Mouse (Mus musculus) layer of hippocampus, adult 11-12 months (tissue): ENCODE data around the gene Wdcp.
"Not testable (repeated sequence)": the region's sequence is repeated elsewhere in the genome, so short reads cannot be mapped to it uniquely, and the experiment has no call there.

Experiments used
- DNase-seq: peaks from one replicate; pipeline ENCODE4 v3.0.0; 2022; ENCODE audit warnings: low spot score

Wdcp gene

GRCm38 (mm10) chr12:4842890-4843597 lies at the start of gene Wdcp:
TSS of gene Wdcp (plus strand) at chr12:4843303.
- DNase-seq: peak; percentile 93

- peak; percentile 17 for DNase-seq
Measured at GRCm38 (mm10) chr12:4793718-4794117, 49.4 kb upstream of the Wdcp start.

- not testable (repeated sequence) for DNase-seq
Measured at GRCm38 (mm10) chr12:4797471-4797870, 45.6 kb upstream of the Wdcp start.

- DNase-seq: no peak
Measured at GRCm38 (mm10) chr12:4811036-4811435, 32.1 kb upstream of the Wdcp start.

GRCm38 (mm10) chr12:4811705-4812104 lies 31.4 kb upstream of the Wdcp start:
- no peak for DNase-seq

GRCm38 (mm10) chr12:4813636-4814035 lies 29.5 kb upstream of the Wdcp start:
- DNase-seq: no peak

- no peak for DNase-seq
Measured at GRCm38 (mm10) chr12:4816680-4817360, 26.3 kb upstream of the Wdcp start.

- DNase-seq: peak; percentile 97
Measured at GRCm38 (mm10) chr12:4817361-4818101, 25.6 kb upstream of the Wdcp start, which contains the start of gene Sf3b6. TSS of gene Sf3b6 (plus strand) at chr12:4817544.

GRCm38 (mm10) chr12:4827256-4827655 lies 15.8 kb upstream of the Wdcp start:
- no peak for DNase-seq

GRCm38 (mm10) chr12:4836959-4837358 lies 6.1 kb upstream of the Wdcp start:
- no peak for DNase-seq

- no peak for DNase-seq
Measured at GRCm38 (mm10) chr12:4840010-4840409, 3.1 kb upstream of the Wdcp start.

- no peak for DNase-seq
Measured at GRCm38 (mm10) chr12:4840741-4841140, 2.4 kb upstream of the Wdcp start.

GRCm38 (mm10) chr12:4841392-4841887 lies 1.7 kb upstream of the Wdcp start, which contains the start of gene Fkbp1b:
TSS of gene Fkbp1b (minus strand) at chr12:4841591.
- peak; percentile 39 for DNase-seq

- DNase-seq: no peak
Measured at GRCm38 (mm10) chr12:4842456-4842855, 647 bp upstream of the Wdcp start.

GRCm38 (mm10) chr12:4843741-4844140 lies 638 bp downstream of the Wdcp start:
- no peak for DNase-seq

GRCm38 (mm10) chr12:4856160-4856559 lies 13.1 kb downstream of the Wdcp start:
- DNase-seq: no peak

- DNase-seq: no peak
Measured at GRCm38 (mm10) chr12:4856834-4857233, 13.7 kb downstream of the Wdcp start.

GRCm38 (mm10) chr12:4859241-4859914 lies 16.3 kb downstream of the Wdcp start:
- DNase-seq: no peak

- DNase-seq: no peak
Measured at GRCm38 (mm10) chr12:4862672-4863071, 19.6 kb downstream of the Wdcp start.

GRCm38 (mm10) chr12:4863654-4864337 lies 20.7 kb downstream of the Wdcp start:
- DNase-seq: no peak

GRCm38 (mm10) chr12:4864338-4864690 lies 21.2 kb downstream of the Wdcp start:
- peak; percentile 35 for DNase-seq
